Mouse (Mus musculus): ENCODE measurements at regions not wholly inside any gene's neighbourhood (a gene's known extent, or its start where the extent isn't known, plus 50 kb on each side); places are given as distances from the start of the nearest gene placed in this dataset.

DNA sequence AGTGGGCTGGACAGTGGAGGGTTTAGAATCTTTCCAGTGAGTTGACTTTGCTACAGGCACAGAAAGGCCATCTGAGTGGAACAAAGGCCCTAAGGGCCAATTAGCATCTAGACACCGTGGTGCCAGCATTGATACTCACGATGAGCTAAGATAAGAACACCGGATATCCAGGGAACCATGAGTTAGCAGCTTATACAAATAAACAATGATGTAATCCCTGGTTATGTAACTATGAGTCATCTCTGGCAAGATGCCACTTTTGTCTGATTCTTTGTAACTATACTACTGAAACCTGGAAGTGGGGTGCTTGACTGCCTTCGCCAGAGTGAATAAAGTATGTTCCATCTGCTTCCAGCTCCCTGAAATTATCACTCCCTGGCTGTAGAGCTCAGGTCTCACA, 147.3 kb upstream of the Trim24 start:
- dilution Hi-C loops (cut with MboI; ENCODE audit: extremely low pct_ligation_motif_present, extremely low pct_unique_long_range_greater_than_20kb, low sequenced_read_pairs) (no loop called here), in situ Hi-C loops (cut with MboI; ENCODE audit: low pct_ligation_motif_present, low pct_unique_long_range_greater_than_20kb, low sequenced_read_pairs) (no loop called here)
- Histone ChIP-seq H3K4me1 (ENCODE audit: control insufficient read depth in 1 of 2, insufficient read depth in 2 of 2) (peaks cover 3 to 10% of the 10 kb centered on the region in 2 experiments; a peak in 2 of 4 replicates), H3K4me2 (ENCODE audit: insufficient read depth, low read depth, poor library complexity, severe bottlenecking) (no peak overlapping the region), H3K9ac (ENCODE audit: insufficient read depth, low read depth) (no peak overlapping the region), H3K79me2 (replicated peaks; ENCODE audit: control insufficient read depth, extremely low read depth, insufficient read depth, poor library complexity, severe bottlenecking) (no peaks in the 10 kb centered on the region), H3K9me3 (replicated peaks; ENCODE audit: low read length) (peaks cover 2% of the 10 kb centered on the region), H3K4me3 (replicated peaks in 1 of 3; ENCODE audit: low read depth in 2 of 3, low read length in 2 of 3, poor library complexity in 1 of 3) (no peak overlapping the region), H3K27me3 (replicated peaks) (no peaks in the 10 kb centered on the region), H3K36me3 (replicated peaks in 1 of 2; ENCODE audit: control insufficient read depth in 1 of 2, insufficient read depth in 1 of 2, low read length in 1 of 2) (no peaks in the 10 kb centered on the region), H3K27ac (ENCODE audit: insufficient read depth, low read depth) (no peak overlapping the region)
- no peak for TF ChIP-seq USF2 (conservative IDR thresholded peaks at IDR 0.05; ENCODE audit: low read depth, low read length)
- no peak for TF ChIP-seq ETS1 (conservative IDR thresholded peaks at IDR 0.05; ENCODE audit: low read depth, low read length)
- peak; percentile 87 for TF ChIP-seq JUN (IDR thresholded peaks at IDR 0.05; ENCODE audit: insufficient read depth, low read depth, low read length)
- TF ChIP-seq JUND (conservative IDR thresholded peaks at IDR 0.05; ENCODE audit: low read depth, low read length), result peak; percentile 64
- no peak for TF ChIP-seq NELFE (IDR thresholded peaks at IDR 0.05; ENCODE audit: low read depth, low read length)
- TF ChIP-seq NRF1 (IDR thresholded peaks at IDR 0.05; ENCODE audit: low read depth, low read length), result no peak
- no peak for TF ChIP-seq CTCF (conservative IDR thresholded peaks at IDR 0.05 in 1 of 2, IDR thresholded peaks at IDR 0.05 in 1 of 2; ENCODE audit: low read depth in 2 of 2, low read length in 2 of 2)
- TF ChIP-seq ZNF384 (IDR thresholded peaks at IDR 0.05; ENCODE audit: low read depth, low read length), result no peak
- TF ChIP-seq GABPA (IDR thresholded peaks at IDR 0.05; ENCODE audit: insufficient replicate concordance, low read depth, low read length), result no peak
- DNase-seq (ENCODE audit: extremely low read depth), result no peak

DNA sequence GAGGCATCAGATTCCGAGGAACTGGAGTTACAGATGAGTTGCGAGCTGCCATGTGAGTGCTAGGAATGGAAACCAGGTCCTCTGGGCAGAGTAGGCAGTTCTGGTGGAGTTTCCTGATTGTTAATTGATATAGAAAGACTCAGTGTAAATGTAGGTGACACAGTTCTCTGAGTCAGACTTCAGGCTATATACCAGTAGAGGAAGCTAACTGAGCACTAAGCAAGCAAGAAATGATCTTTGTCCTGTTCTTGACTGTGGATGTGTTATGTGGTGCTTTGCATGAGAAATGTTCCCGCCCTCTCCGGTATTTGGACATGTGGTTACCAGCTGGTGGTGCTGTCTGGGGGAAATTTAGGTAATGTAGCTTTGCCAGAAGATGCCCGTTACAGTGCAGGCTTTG, 146.4 kb upstream of the Trim24 start:
- Histone ChIP-seq H3K4me1 (ENCODE audit: control insufficient read depth in 1 of 2, insufficient read depth in 2 of 2) (peaks cover 3 to 10% of the 10 kb centered on the region in 2 experiments; a peak in 2 of 4 replicates), H3K27ac (ENCODE audit: insufficient read depth, low read depth) (no peak overlapping the region), H3K9ac (ENCODE audit: insufficient read depth, low read depth) (no peak overlapping the region), H3K27me3 (replicated peaks) (no peaks in the 10 kb centered on the region), H3K9me3 (replicated peaks; ENCODE audit: low read length) (peaks cover 5% of the 10 kb centered on the region), H3K36me3 (replicated peaks in 1 of 2; ENCODE audit: control insufficient read depth in 1 of 2, insufficient read depth in 1 of 2, low read length in 1 of 2) (no peaks in the 10 kb centered on the region), H3K4me2 (ENCODE audit: insufficient read depth, low read depth, poor library complexity, severe bottlenecking) (no peak overlapping the region), H3K4me3 (replicated peaks in 1 of 3; ENCODE audit: low read depth in 2 of 3, low read length in 2 of 3, poor library complexity in 1 of 3) (no peak overlapping the region), H3K79me2 (replicated peaks; ENCODE audit: control insufficient read depth, extremely low read depth, insufficient read depth, poor library complexity, severe bottlenecking) (no peaks in the 10 kb centered on the region)
- no peak for TF ChIP-seq SMC3 (IDR thresholded peaks at IDR 0.05; ENCODE audit: low read depth, low read length)
- no peak for TF ChIP-seq RCOR1 (conservative IDR thresholded peaks at IDR 0.05; ENCODE audit: low read depth, low read length)
- TF ChIP-seq TCF12 (IDR thresholded peaks at IDR 0.05; ENCODE audit: low read depth, low read length), result no peak
- TF ChIP-seq SIN3A (IDR thresholded peaks at IDR 0.05; ENCODE audit: low read length), result no peak
- no peak for TF ChIP-seq NELFE (IDR thresholded peaks at IDR 0.05; ENCODE audit: low read depth, low read length)
- TF ChIP-seq MYC (IDR thresholded peaks at IDR 0.05; ENCODE audit: low read depth, low read length), result no peak
- no peak for TF ChIP-seq EP300 (IDR thresholded peaks at IDR 0.05; ENCODE audit: low read length)
- TF ChIP-seq NRF1 (IDR thresholded peaks at IDR 0.05; ENCODE audit: low read depth, low read length), result no peak
- TF ChIP-seq MAX (IDR thresholded peaks at IDR 0.05; ENCODE audit: low read length), result no peak
- no peak for TF ChIP-seq CTCF (conservative IDR thresholded peaks at IDR 0.05 in 1 of 2, IDR thresholded peaks at IDR 0.05 in 1 of 2; ENCODE audit: low read depth in 2 of 2, low read length in 2 of 2)
- no peak for TF ChIP-seq ZKSCAN1 (IDR thresholded peaks at IDR 0.05; ENCODE audit: borderline replicate concordance, low read depth, low read length)
- no peak for TF ChIP-seq POLR2A (IDR thresholded peaks at IDR 0.05; ENCODE audit: low read depth, low read length)
- no peak for DNase-seq (ENCODE audit: extremely low read depth)
- dilution Hi-C loops (cut with MboI; ENCODE audit: extremely low pct_ligation_motif_present, extremely low pct_unique_long_range_greater_than_20kb, low sequenced_read_pairs), result no loop called here
- in situ Hi-C loops (cut with MboI; ENCODE audit: low pct_ligation_motif_present, low pct_unique_long_range_greater_than_20kb, low sequenced_read_pairs), result no loop called here
